Mouse (Mus musculus): ENCODE measurements around the gene Setd1b. TPM values are rescaled to one million over a fixed set of nuclear protein-coding genes. Genes with fewer than 3 reads are reported as not detected.

The Setd1b gene
- polyA plus RNA-seq, 1 experiment from 2014 or later, result 8.0 TPM

DNA sequence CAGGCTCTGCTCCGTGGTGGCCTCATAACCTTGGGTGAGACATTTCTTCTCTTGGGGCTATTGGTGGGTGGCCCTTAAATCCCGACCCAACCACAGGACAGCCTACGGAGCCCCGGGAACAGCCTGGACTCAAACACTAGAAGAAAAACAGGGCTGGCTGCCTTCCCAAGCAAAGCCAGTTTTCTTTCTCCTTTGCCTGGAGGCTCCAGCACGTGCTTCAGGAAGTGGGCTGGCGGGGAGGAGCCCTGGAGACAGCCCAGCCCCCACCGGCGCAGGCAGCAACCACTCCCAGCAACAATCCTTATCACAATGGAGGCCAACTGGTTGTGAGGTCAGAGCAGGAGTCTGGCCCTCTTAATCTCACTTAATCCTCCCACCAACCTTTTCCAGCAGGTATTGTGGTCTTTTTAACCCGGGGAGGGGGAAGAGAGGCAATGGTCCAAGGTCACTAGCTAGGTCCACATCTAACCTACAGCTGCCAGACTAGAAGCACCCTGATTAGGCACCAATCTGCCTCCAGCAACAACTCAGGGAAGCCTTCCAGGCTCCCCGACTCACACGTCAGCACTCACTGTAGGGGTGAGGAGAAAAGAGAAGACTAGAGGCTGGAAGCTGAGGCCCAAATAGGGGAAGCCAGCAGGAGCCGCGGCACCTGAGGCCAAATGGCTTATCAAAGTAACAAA is 5.5 kb upstream of the Setd1b start:
- peaks cover 69% of the 10 kb centered on the region for H3K4me1 ChIP-seq (ENCODE audit: control insufficient read depth, insufficient read depth, low read length)
- H3K9me3 ChIP-seq (replicated peaks; ENCODE audit: control insufficient read depth, low read length), result no peaks in the 10 kb centered on the region
- H3K4me3 ChIP-seq (ENCODE audit: low read depth, low read length), result peak overlapping the region; percentile 92
- H3K4me2 ChIP-seq, result peak overlapping the region; percentile 100
- peak overlapping the region; percentile 100 for H3K9ac ChIP-seq (ENCODE audit: low read depth, low read length)
- H3K27me3 ChIP-seq (ENCODE audit: control insufficient read depth, insufficient read depth, low read length), result no peaks in the 10 kb centered on the region
- H3K36me3 ChIP-seq (ENCODE audit: control insufficient read depth, insufficient read depth, low read length), result no peaks in the 10 kb centered on the region
- peak; percentile 72 for ATAC-seq (replicated peaks; ENCODE audit: insufficient number of reproducible peaks, low FRiP score, low TSS enrichment)
- under 1% methylated on average over 13 of the region's 13 CpGs for WGBS (ENCODE audit: insufficient replicate concordance)
- H3K27ac ChIP-seq (ENCODE audit: low read depth, low read length), result peak overlapping the region; percentile 100

DNA sequence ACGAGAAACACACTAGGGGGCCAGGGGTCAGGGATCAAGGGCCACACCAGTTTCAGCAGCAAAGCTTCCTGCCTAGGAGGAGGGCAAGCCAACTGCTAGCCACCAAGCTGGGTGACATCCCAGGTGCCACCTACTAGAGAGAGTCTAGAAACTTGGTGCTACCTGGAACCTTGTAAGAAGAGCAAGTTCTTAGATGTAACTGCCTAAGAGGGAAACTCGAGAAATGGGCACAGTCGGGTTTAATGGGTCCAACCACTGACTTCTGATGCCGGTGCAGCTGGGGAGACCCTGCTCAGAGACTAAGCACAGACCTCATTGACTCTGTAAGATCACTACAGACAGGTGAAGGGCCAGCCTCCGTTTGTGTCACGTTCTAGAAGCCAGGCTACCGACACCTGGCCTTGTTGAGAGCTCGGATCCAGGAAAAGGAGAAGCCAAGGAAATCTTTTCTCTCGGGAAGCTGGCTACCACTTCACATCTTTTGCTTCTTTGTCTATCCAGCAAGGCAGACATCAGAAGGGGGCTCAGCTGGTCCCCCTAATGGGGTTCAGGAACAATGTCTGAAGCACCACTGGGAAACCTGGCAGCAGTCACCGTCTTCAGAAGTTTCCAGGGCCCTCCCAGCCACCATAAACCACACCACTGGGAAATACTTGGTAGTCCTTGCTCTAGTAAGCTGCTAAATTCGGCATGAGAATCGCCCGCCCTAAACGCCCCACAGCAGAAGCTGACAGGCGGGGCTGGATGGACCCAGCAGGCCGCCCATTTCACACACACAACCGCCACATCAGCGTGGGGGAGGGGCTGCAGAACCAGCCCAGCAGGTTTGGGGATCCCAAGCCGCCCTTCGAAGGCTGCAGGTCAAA is 4.7 kb upstream of the Setd1b start:
- under 1% methylated on average over 20 of the region's 20 CpGs for WGBS (ENCODE audit: insufficient replicate concordance)

GRCm38 (mm10) chr5:123137910-123138229 is 4.1 kb upstream of the Setd1b start:
- peaks cover 58% of the 10 kb centered on the region for H3K4me1 ChIP-seq (ENCODE audit: control insufficient read depth, insufficient read depth, low read length)

More for the DNA sequence above, 4.7 kb upstream of the Setd1b start:
- peak overlapping the region; percentile 92 for H3K4me3 ChIP-seq (ENCODE audit: low read depth, low read length)
- H3K27me3 ChIP-seq (ENCODE audit: control insufficient read depth, insufficient read depth, low read length), result no peaks in the 10 kb centered on the region
- H3K4me2 ChIP-seq, result peak overlapping the region; percentile 100
- ATAC-seq (replicated peaks; ENCODE audit: insufficient number of reproducible peaks, low FRiP score, low TSS enrichment), result no peak
- H3K4me1 ChIP-seq (ENCODE audit: control insufficient read depth, insufficient read depth, low read length), result peaks cover 63% of the 10 kb centered on the region
- H3K9me3 ChIP-seq (replicated peaks; ENCODE audit: control insufficient read depth, low read length), result no peaks in the 10 kb centered on the region
- H3K27ac ChIP-seq (ENCODE audit: low read depth, low read length), result peak overlapping the region; percentile 100
- H3K9ac ChIP-seq (ENCODE audit: low read depth, low read length), result peak overlapping the region; percentile 100
- H3K36me3 ChIP-seq (ENCODE audit: control insufficient read depth, insufficient read depth, low read length), result no peaks in the 10 kb centered on the region

GRCm38 (mm10) chr5:123138230-123138911 is 3.6 kb upstream of the Setd1b start:
- peak overlapping the region; percentile 100 for H3K9ac ChIP-seq (ENCODE audit: low read depth, low read length)
- peak overlapping the region; percentile 100 for H3K4me2 ChIP-seq
- ATAC-seq (replicated peaks; ENCODE audit: insufficient number of reproducible peaks, low FRiP score, low TSS enrichment), result peak; percentile 49
- H3K36me3 ChIP-seq (ENCODE audit: control insufficient read depth, insufficient read depth, low read length), result no peaks in the 10 kb centered on the region
- peak overlapping the region; percentile 100 for H3K27ac ChIP-seq (ENCODE audit: low read depth, low read length)
- no peaks in the 10 kb centered on the region for H3K9me3 ChIP-seq (replicated peaks; ENCODE audit: control insufficient read depth, low read length)
- no peaks in the 10 kb centered on the region for H3K27me3 ChIP-seq (ENCODE audit: control insufficient read depth, insufficient read depth, low read length)
- peaks cover 55% of the 10 kb centered on the region for H3K4me1 ChIP-seq (ENCODE audit: control insufficient read depth, insufficient read depth, low read length)
- 1% methylated on average over 40 of the region's 40 CpGs for WGBS (ENCODE audit: insufficient replicate concordance)
- H3K4me3 ChIP-seq (ENCODE audit: low read depth, low read length), result peak overlapping the region; percentile 92

More at GRCm38 (mm10) chr5:123137910-123138229, 4.1 kb upstream of the Setd1b start:
- Histone ChIP-seq H3K9ac (ENCODE audit: low read depth, low read length) (peak overlapping the region; percentile 100), H3K4me2 (peak overlapping the region; percentile 100), H3K27me3 (ENCODE audit: control insufficient read depth, insufficient read depth, low read length) (no peaks in the 10 kb centered on the region), H3K36me3 (ENCODE audit: control insufficient read depth, insufficient read depth, low read length) (no peaks in the 10 kb centered on the region), H3K9me3 (replicated peaks; ENCODE audit: control insufficient read depth, low read length) (no peaks in the 10 kb centered on the region), H3K27ac (ENCODE audit: low read depth, low read length) (peak overlapping the region; percentile 100), H3K4me3 (ENCODE audit: low read depth, low read length) (peak overlapping the region; percentile 92)
- ATAC-seq (replicated peaks; ENCODE audit: insufficient number of reproducible peaks, low FRiP score, low TSS enrichment), result no peak
- WGBS (ENCODE audit: insufficient replicate concordance), result under 1% methylated on average over 6 of the region's 6 CpGs

DNA sequence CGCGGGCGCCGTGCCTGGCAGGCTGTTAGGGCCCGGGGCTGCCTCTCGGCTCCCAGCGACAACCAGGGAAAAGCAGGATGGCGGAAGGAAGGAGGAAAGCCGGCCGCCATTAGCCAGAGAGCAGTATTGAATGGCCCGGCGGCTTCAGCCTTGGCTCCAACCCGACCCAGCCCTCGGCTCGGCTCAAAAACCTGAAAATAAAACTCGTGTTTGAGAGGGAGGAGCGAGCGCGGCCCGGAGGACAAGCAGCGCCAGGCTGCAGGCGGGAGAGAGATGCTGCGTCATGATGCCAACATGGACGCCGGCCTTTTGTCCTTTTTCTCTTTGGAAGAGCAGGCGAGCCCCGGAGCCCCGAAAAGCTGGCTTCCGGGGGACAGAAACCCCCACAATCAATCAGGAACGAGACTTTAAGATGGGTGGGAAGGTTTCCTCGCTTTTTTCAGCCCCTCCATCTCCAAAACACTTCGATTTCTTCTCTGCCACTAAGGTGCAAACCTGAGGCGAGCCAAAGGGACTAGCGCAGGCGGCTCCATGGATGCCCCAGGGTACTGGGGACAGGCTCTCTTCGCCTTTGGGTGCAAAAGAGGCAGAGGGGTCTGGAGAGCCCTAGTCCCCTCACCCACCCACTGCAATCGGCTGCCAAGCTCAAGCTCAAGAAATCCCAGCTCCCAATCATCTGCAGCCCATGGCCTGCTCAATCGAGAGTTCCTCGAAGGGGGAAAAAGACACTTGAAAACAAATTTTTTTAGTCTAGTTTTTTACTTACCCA is 2.9 kb upstream of the Setd1b start:
- Histone ChIP-seq H3K9ac (ENCODE audit: low read depth, low read length) (peak overlapping the region; percentile 100), H3K36me3 (ENCODE audit: control insufficient read depth, insufficient read depth, low read length) (no peaks in the 10 kb centered on the region), H3K9me3 (replicated peaks; ENCODE audit: control insufficient read depth, low read length) (no peaks in the 10 kb centered on the region), H3K27ac (ENCODE audit: low read depth, low read length) (peak overlapping the region; percentile 100), H3K27me3 (ENCODE audit: control insufficient read depth, insufficient read depth, low read length) (no peaks in the 10 kb centered on the region), H3K4me3 (ENCODE audit: low read depth, low read length) (peak overlapping the region; percentile 92), H3K4me2 (peak overlapping the region; percentile 100), H3K4me1 (ENCODE audit: control insufficient read depth, insufficient read depth, low read length) (peaks cover 51% of the 10 kb centered on the region)
- ATAC-seq (replicated peaks; ENCODE audit: insufficient number of reproducible peaks, low FRiP score, low TSS enrichment), result no peak
- under 1% methylated on average over 39 of the region's 39 CpGs for WGBS (ENCODE audit: insufficient replicate concordance)

DNA sequence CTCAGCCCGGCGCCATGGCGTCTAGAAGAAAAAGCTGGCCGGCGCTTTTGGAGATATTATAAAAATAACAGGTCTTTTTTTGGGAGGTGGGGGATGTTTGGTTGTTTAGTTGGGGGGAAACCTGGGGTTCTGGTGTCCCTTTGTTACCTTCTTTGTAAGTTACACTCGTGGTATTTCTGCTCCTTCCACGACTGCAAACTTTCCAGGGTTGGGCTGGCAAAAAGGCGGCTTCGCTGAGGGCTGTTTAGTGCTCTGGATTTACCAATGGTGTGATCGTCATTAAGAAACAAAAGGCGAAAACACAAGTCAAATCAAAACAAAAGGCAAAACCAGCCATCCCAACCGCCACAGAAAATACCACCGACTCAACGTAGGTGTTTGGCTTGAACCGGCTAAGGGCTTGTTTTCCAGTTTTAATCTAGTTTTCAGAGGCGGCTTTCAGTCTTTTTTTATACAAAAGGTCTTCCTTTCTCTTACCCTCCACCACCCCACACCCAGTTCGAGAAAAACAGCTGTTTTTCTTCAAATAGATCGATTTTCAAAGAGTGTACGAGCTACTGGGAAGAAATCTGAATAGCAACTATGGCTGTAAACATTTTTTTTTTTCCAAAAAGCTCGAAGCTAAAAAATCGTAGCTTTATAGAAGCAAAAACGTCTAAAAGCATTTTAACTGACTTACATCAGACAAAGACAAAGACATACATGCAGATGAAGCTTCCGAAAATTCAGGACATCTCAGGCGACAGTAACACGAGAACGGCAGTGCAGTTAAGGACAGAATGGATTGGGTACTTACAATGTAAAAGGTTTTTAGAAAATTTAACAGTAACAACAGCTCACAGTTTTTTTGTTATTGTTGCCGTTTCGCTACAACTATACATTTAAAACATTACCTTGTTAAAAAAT is 2.0 kb upstream of the Setd1b start:
- Histone ChIP-seq H3K27ac (ENCODE audit: low read depth, low read length) (peak overlapping the region; percentile 100), H3K27me3 (ENCODE audit: control insufficient read depth, insufficient read depth, low read length) (no peaks in the 10 kb centered on the region), H3K36me3 (ENCODE audit: control insufficient read depth, insufficient read depth, low read length) (no peaks in the 10 kb centered on the region), H3K9ac (ENCODE audit: low read depth, low read length) (peak overlapping the region; percentile 100), H3K4me1 (ENCODE audit: control insufficient read depth, insufficient read depth, low read length) (peaks cover 51% of the 10 kb centered on the region), H3K9me3 (replicated peaks; ENCODE audit: control insufficient read depth, low read length) (no peaks in the 10 kb centered on the region), H3K4me2 (peak overlapping the region; percentile 100), H3K4me3 (ENCODE audit: low read depth, low read length) (peak overlapping the region; percentile 92)
- no peak for ATAC-seq (replicated peaks; ENCODE audit: insufficient number of reproducible peaks, low FRiP score, low TSS enrichment)
- WGBS (ENCODE audit: insufficient replicate concordance), result 1% methylated on average over 28 of the region's 28 CpGs

DNA sequence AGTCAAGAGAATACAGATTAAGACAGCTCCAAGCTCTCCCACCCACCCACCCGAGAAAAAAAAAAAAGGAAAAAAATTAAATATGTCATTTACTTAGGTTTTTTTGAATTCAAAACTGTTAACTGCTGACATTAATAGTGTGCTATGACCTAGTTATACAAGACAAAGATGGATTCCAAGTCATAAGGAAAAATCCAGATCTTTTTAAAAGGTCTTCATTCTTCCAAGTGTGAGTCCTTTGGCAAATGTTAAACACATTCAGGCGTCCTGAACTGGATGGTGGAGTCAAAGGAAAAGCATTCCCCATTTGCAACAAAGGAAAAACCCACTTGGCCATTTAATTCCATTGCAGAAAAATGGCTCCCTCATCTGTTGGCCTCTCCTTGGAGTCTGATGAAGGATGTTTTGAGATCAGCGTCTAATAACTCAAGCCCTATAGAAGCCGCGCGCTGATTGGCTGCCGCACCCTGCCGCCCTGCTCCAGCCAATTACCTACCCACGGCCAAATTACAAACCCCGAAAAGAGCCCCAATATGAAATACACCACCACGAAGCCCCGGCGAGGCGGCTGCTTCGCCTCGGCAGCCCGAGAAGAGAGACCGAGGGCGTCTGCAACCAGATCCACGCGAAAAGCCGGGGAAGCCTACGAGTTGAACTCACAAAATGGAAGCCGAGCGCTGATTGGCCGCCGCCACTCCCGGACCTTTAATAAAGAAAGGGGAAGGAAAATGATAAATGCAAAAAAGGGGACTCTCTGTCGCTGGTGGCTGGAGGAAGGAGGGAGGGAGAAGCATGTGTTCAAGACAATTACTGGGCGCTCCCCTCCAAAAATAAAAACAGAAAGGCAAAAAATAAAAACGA is 1.1 kb upstream of the Setd1b start:
- peak; percentile 49; the same call in 1 of the 2 replicates for ATAC-seq (replicated peaks; ENCODE audit: insufficient number of reproducible peaks, low FRiP score, low TSS enrichment)
- Histone ChIP-seq H3K4me3 (ENCODE audit: low read depth, low read length) (peak overlapping the region; percentile 92), H3K27ac (ENCODE audit: low read depth, low read length) (peak overlapping the region; percentile 100), H3K36me3 (ENCODE audit: control insufficient read depth, insufficient read depth, low read length) (0 out of 2 replicates have a peak, but pooled peaks cover 2% of the 10 kb centered on the region), H3K27me3 (ENCODE audit: control insufficient read depth, insufficient read depth, low read length) (no peaks in the 10 kb centered on the region), H3K9me3 (replicated peaks; ENCODE audit: control insufficient read depth, low read length) (no peaks in the 10 kb centered on the region), H3K4me1 (ENCODE audit: control insufficient read depth, insufficient read depth, low read length) (peaks cover 51% of the 10 kb centered on the region), H3K4me2 (peak overlapping the region; percentile 100), H3K9ac (ENCODE audit: low read depth, low read length) (peak overlapping the region; percentile 99)
- WGBS (ENCODE audit: insufficient replicate concordance), result under 1% methylated on average over 31 of the region's 31 CpGs

Data from heart, embryonic 11.5 days (tissue).